Mouse (Mus musculus) kidney, embryonic 14.5 days (tissue): ENCODE results near the gene Cytip. TPM values are rescaled to one million over a fixed set of nuclear protein-coding genes. Genes with fewer than 3 reads are reported as not detected.

ENCODE experiments used
- ATAC-seq: fragments of 200-750 bp; cut with Nextera tagmentation; 2 replicates; pipeline ENCODE4 v1.8.0; 2017; ENCODE audit warnings: moderate number of reproducible peaks, mild to moderate bottlenecking, moderate TSS enrichment, moderate library complexity; ENCODE audit not compliant: low FRiP score, low TSS enrichment
- H3K27ac ChIP-seq: fragments of 300-500 bp; sonication (generic); 2 replicates; pipeline ENCODE4 v1.5.1; 2014; ENCODE audit warnings: low read depth, mild to moderate bottlenecking, low read length, moderate library complexity, mixed read lengths
- H3K27me3 ChIP-seq: fragments of 300-500 bp; sonication (generic); 2 replicates; pipeline ENCODE4 v1.6.1; 2014; ENCODE audit warnings: mild to moderate bottlenecking, low read length; ENCODE audit not compliant: control insufficient read depth, insufficient read depth
- H3K36me3 ChIP-seq: fragments of 300-500 bp; sonication (generic); 2 replicates; pipeline ENCODE4 v1.6.1; 2014; ENCODE audit warnings: low read length, mixed read lengths; ENCODE audit not compliant: control insufficient read depth, insufficient read depth
- H3K4me1 ChIP-seq: fragments of 300-500 bp; sonication (generic); 2 replicates; pipeline ENCODE4 v1.6.1; 2014; ENCODE audit warnings: low read length, mixed read lengths; ENCODE audit not compliant: control insufficient read depth, insufficient read depth
- H3K4me2 ChIP-seq: fragments of 300-500 bp; sonication (generic); replicated peaks from 2 replicates; pipeline ENCODE4 v1.6.1; 2014; ENCODE audit warnings: low read depth, mild to moderate bottlenecking, low read length
- H3K4me3 ChIP-seq: fragments of 300-500 bp; sonication (generic); 2 replicates; pipeline ENCODE4 v1.5.1; 2014; ENCODE audit warnings: mild to moderate bottlenecking, low read length
- H3K9ac ChIP-seq: fragments of 300-500 bp; sonication (generic); 2 replicates; pipeline ENCODE4 v1.6.1; 2014; ENCODE audit warnings: low read depth, mild to moderate bottlenecking, low read length, moderate library complexity
- H3K9me3 ChIP-seq: fragments of 300-500 bp; sonication (generic); 2 replicates; pipeline ENCODE4 v1.6.1; 2016; ENCODE audit warnings: low read length; ENCODE audit not compliant: control insufficient read depth
- WGBS: fragments of 180-500 bp; shearing (Covaris S2); extraction: QIAGEN DNeasy Blood & Tissue Kit; methylation state at CpG from one replicate; pipeline ENCODE4 v1.1.7; 2014; 5-methylcytosine and 5-hydroxymethylcytosine counted together
- polyA plus RNA-seq: library from polyadenylated mRNA; unstranded; fragments of >200 nt; fragmentation: Nextera tagmentation; extraction: Ambion mirVana; gene quantifications from 2 replicates; pipeline ENCODE4 v1.2.1, GENCODE M21; 2014

The Cytip gene
- polyA plus RNA-seq, 1 experiment from 2014 or later = 1.0 TPM

GRCm38 (mm10) chr2:58158107-58158506 is 37.2 kb downstream of the Cytip start:
- H3K4me2 ChIP-seq = no peak overlapping the region
- H3K4me1 ChIP-seq = no peaks in the 10 kb centered on the region
- H3K27me3 ChIP-seq = no peaks in the 10 kb centered on the region
- no peaks in the 10 kb centered on the region for H3K9me3 ChIP-seq
- no peak for ATAC-seq
- H3K9ac ChIP-seq = no peak overlapping the region
- H3K4me3 ChIP-seq = no peak overlapping the region
- no peak overlapping the region for H3K27ac ChIP-seq
- WGBS = 80% methylated on average over 2 of the region's 2 CpGs
- H3K36me3 ChIP-seq = no peaks in the 10 kb centered on the region

GRCm38 (mm10) chr2:58157466-58157865 is 37.9 kb downstream of the Cytip start:
- Histone ChIP-seq H3K27ac (no peak overlapping the region), H3K4me3 (no peak overlapping the region), H3K4me2 (no peak overlapping the region), H3K27me3 (no peaks in the 10 kb centered on the region), H3K9me3 (no peaks in the 10 kb centered on the region), H3K4me1 (no peaks in the 10 kb centered on the region), H3K9ac (no peak overlapping the region), H3K36me3 (no peaks in the 10 kb centered on the region)
- 95% methylated on average over 5 of the region's 5 CpGs for WGBS
- no peak for ATAC-seq

- WGBS = 74% methylated on average over 5 of the region's 5 CpGs
- H3K4me3 ChIP-seq = no peak overlapping the region
- no peak for ATAC-seq
These were observed 38.6 kb downstream of the Cytip start for GRCm38 (mm10) chr2:58156495-58157392.

GRCm38 (mm10) chr2:58156108-58156415 is 39.3 kb downstream of the Cytip start:
- no peaks in the 10 kb centered on the region for H3K36me3 ChIP-seq
- no peak overlapping the region for H3K4me2 ChIP-seq
- H3K4me1 ChIP-seq = no peaks in the 10 kb centered on the region
- ATAC-seq = no peak
- no peak overlapping the region for H3K4me3 ChIP-seq
- no peak overlapping the region for H3K9ac ChIP-seq
- no peaks in the 10 kb centered on the region for H3K9me3 ChIP-seq
- no peak overlapping the region for H3K27ac ChIP-seq
- no peaks in the 10 kb centered on the region for H3K27me3 ChIP-seq
- WGBS = 89% methylated on average over 5 of the region's 5 CpGs

More at GRCm38 (mm10) chr2:58156495-58157392, 38.6 kb downstream of the Cytip start:
- no peaks in the 10 kb centered on the region for H3K36me3 ChIP-seq
- H3K27me3 ChIP-seq = no peaks in the 10 kb centered on the region
- H3K27ac ChIP-seq = no peak overlapping the region
- H3K4me2 ChIP-seq = no peak overlapping the region
- no peak overlapping the region for H3K9ac ChIP-seq
- H3K4me1 ChIP-seq = no peaks in the 10 kb centered on the region
- H3K9me3 ChIP-seq = no peaks in the 10 kb centered on the region

GRCm38 (mm10) chr2:58155271-58156107 is 39.8 kb downstream of the Cytip start:
- H3K27me3 ChIP-seq = no peaks in the 10 kb centered on the region
- ATAC-seq = no peak
- H3K9ac ChIP-seq = no peak overlapping the region
- H3K4me2 ChIP-seq = no peak overlapping the region
- no peaks in the 10 kb centered on the region for H3K4me1 ChIP-seq
- no peaks in the 10 kb centered on the region for H3K36me3 ChIP-seq
- H3K27ac ChIP-seq = no peak overlapping the region
- H3K9me3 ChIP-seq = no peaks in the 10 kb centered on the region
- 77% methylated on average over 7 of the region's 7 CpGs for WGBS
- no peak overlapping the region for H3K4me3 ChIP-seq

- Histone ChIP-seq H3K4me1 (no peaks in the 10 kb centered on the region), H3K27ac (no peak overlapping the region), H3K9ac (no peak overlapping the region), H3K9me3 (no peaks in the 10 kb centered on the region), H3K27me3 (no peaks in the 10 kb centered on the region), H3K4me2 (no peak overlapping the region), H3K36me3 (no peaks in the 10 kb centered on the region), H3K4me3 (no peak overlapping the region)
- 86% methylated on average over 1 of the region's 1 CpGs for WGBS
- ATAC-seq = no peak
These were observed 40.8 kb downstream of the Cytip start for GRCm38 (mm10) chr2:58154555-58154954.

GRCm38 (mm10) chr2:58153742-58154141 is 41.6 kb downstream of the Cytip start:
- no peaks in the 10 kb centered on the region for H3K4me1 ChIP-seq
- H3K9ac ChIP-seq = no peak overlapping the region

GRCm38 (mm10) chr2:58149983-58150405 is 45.3 kb downstream of the Cytip start:
- Histone ChIP-seq H3K4me1 (no peaks in the 10 kb centered on the region), H3K4me2 (no peak overlapping the region), H3K9me3 (no peaks in the 10 kb centered on the region), H3K27ac (no peak overlapping the region), H3K27me3 (no peaks in the 10 kb centered on the region), H3K4me3 (no peak overlapping the region), H3K9ac (no peak overlapping the region), H3K36me3 (no peaks in the 10 kb centered on the region)
- no peak for ATAC-seq
- 81% methylated on average over 7 of the region's 7 CpGs for WGBS

More at GRCm38 (mm10) chr2:58153742-58154141, 41.6 kb downstream of the Cytip start:
- Histone ChIP-seq H3K27me3 (no peaks in the 10 kb centered on the region), H3K27ac (no peak overlapping the region), H3K4me2 (no peak overlapping the region), H3K4me3 (no peak overlapping the region), H3K36me3 (no peaks in the 10 kb centered on the region), H3K9me3 (no peaks in the 10 kb centered on the region)
- ATAC-seq = no peak
- WGBS = 77% methylated on average over 7 of the region's 7 CpGs

- Histone ChIP-seq H3K9me3 (no peaks in the 10 kb centered on the region), H3K27me3 (no peaks in the 10 kb centered on the region), H3K4me2 (no peak overlapping the region), H3K9ac (no peak overlapping the region), H3K4me1 (no peaks in the 10 kb centered on the region), H3K4me3 (no peak overlapping the region), H3K36me3 (no peaks in the 10 kb centered on the region), H3K27ac (no peak overlapping the region)
- ATAC-seq = no peak
- WGBS = 85% methylated on average over 5 of the region's 5 CpGs
These were observed 48.8 kb downstream of the Cytip start for GRCm38 (mm10) chr2:58146572-58146971.
